Mouse (Mus musculus) spleen, adult 2 months (tissue): ENCODE data around the gene Plppr1.

ENCODE experiments used
- CTCF ChIP-seq: fragments of 200-500 bp; IDR thresholded peaks from 2 replicates; pipeline ENCODE4 v1.5.1; 2011; ENCODE audit warnings: mild to moderate bottlenecking, inconsistent platforms; ENCODE audit not compliant: insufficient read depth, insufficient read length, insufficient replicate concordance; ENCODE audit errors: extremely low read depth
- POLR2A ChIP-seq: fragments of 200-500 bp; IDR thresholded peaks from 2 replicates; pipeline ENCODE4 v1.6.1; 2011; ENCODE audit warnings: low read depth, low read length, inconsistent platforms

- TF ChIP-seq POLR2A (no peak), CTCF (no peak)
Observed at GRCm38 (mm10) chr4:49178101-49178500, 119.0 kb downstream of the Plppr1 start.
